Mouse (Mus musculus) heart, embryonic 14.5 days (tissue): ENCODE measurements around the gene Prdm12. TPM values are rescaled to one million over a fixed set of nuclear protein-coding genes. Genes with fewer than 3 reads are reported as not detected.

Experiments used
- ATAC-seq: fragments of 200-750 bp; cut with Nextera tagmentation; 2 replicates; pipeline ENCODE4 v1.8.0; 2017; ENCODE audit warnings: low read depth, moderate TSS enrichment; ENCODE audit not compliant: insufficient number of reproducible peaks, insufficient read depth, low FRiP score
- H3K27ac ChIP-seq, 2 experiments: fragments of 200-500 bp in 1 of 2; fragments of 300-500 bp in 1 of 2; sonication (generic) in 1 of 2; replicated peaks in 1 of 2; 2 replicates each; pipeline ENCODE4 v1.5.1; 2012 to 2014; ENCODE audit warnings: low read depth in 2 of 2, low read length in 2 of 2, control low read depth in 1 of 2, mild to moderate bottlenecking in 1 of 2, mixed read lengths in 1 of 2; ENCODE audit not compliant: control insufficient read depth in 1 of 2, insufficient read depth in 1 of 2
- H3K27me3 ChIP-seq: fragments of 300-500 bp; sonication (generic); 2 replicates; pipeline ENCODE4 v1.6.1; 2014; ENCODE audit warnings: mild to moderate bottlenecking, low read length, control low read depth; ENCODE audit not compliant: control insufficient read depth, insufficient read depth
- H3K36me3 ChIP-seq: fragments of 300-500 bp; sonication (generic); 2 replicates; pipeline ENCODE4 v1.6.1; 2014; ENCODE audit warnings: mild to moderate bottlenecking, control low read depth, low read length, mixed read lengths; ENCODE audit not compliant: control insufficient read depth, insufficient read depth
- H3K4me1 ChIP-seq, 2 experiments: fragments of 200-500 bp in 1 of 2; fragments of 300-500 bp in 1 of 2; sonication (generic) in 1 of 2; 2 replicates each; pipeline ENCODE4 v1.6.1; 2012 to 2014; ENCODE audit warnings: low read length in 2 of 2, control low read depth in 1 of 2, mixed read lengths in 1 of 2; ENCODE audit not compliant: control insufficient read depth in 2 of 2, insufficient read depth in 2 of 2
- H3K4me2 ChIP-seq: fragments of 300-500 bp; sonication (generic); 2 replicates; pipeline ENCODE4 v1.6.1; 2014; ENCODE audit warnings: mild to moderate bottlenecking, low read length
- H3K4me3 ChIP-seq, 2 experiments: fragments of 200-500 bp in 1 of 2; fragments of 300-500 bp in 1 of 2; sonication (generic) in 1 of 2; 2 replicates each; pipeline ENCODE4 v1.5.1; 2012 to 2014; ENCODE audit warnings: low read length in 2 of 2, mild to moderate bottlenecking in 2 of 2, control low read depth in 1 of 2, low read depth in 1 of 2, moderate library complexity in 1 of 2; ENCODE audit not compliant: control insufficient read depth in 1 of 2, insufficient read depth in 1 of 2
- H3K9ac ChIP-seq: fragments of 300-500 bp; sonication (generic); 2 replicates; pipeline ENCODE4 v1.6.1; 2014; ENCODE audit warnings: mild to moderate bottlenecking, low read length
- H3K9me3 ChIP-seq: fragments of 300-500 bp; sonication (generic); 2 replicates; pipeline ENCODE4 v1.6.1; 2016; ENCODE audit warnings: low read length, control low read depth; ENCODE audit not compliant: control insufficient read depth
- WGBS: fragments of 180-500 bp; shearing (Covaris S2); extraction: QIAGEN DNeasy Blood & Tissue Kit; methylation state at CpG from one replicate; pipeline ENCODE4 v1.1.7; 2014; 5-methylcytosine and 5-hydroxymethylcytosine counted together
- polyA plus RNA-seq: library from polyadenylated mRNA; unstranded; fragments of >200 nt; fragmentation: Nextera tagmentation; extraction: Ambion mirVana; gene quantifications from 2 replicates; pipeline ENCODE4 v1.2.1, GENCODE M21; 2014

Gene Prdm12
- not detected in 2 replicates for polyA plus RNA-seq

GRCm38 (mm10) chr2:31639901-31640608 lies at the start of gene Prdm12:
Prdm12 (plus strand) TSS chr2:31640037.
- Histone ChIP-seq H3K27ac (no peak within 1 kb of the TSS), H3K4me2 (no peak within 1 kb of the TSS), H3K36me3 (no peaks in the 10 kb centered on the region), H3K27me3 (peaks cover 100% of the 10 kb centered on the region), H3K4me3 (0 out of 4 replicates have a peak within 1 kb of the TSS, but pooled peaks of 1 of the 2 experiments have one; percentile 4), H3K4me1 (peaks cover 0 to 20% of the 10 kb centered on the region in 2 experiments; a peak in 3 of 4 replicates), H3K9me3 (no peaks in the 10 kb centered on the region), H3K9ac (no peak within 1 kb of the TSS)
- no peak for ATAC-seq
- WGBS, result 1% methylated on average over 41 of the region's 41 CpGs

GRCm38 (mm10) chr2:31591799-31592484 lies 47.9 kb upstream of the Prdm12 start:
- ATAC-seq, result no peak
- H3K4me1 ChIP-seq, result peaks cover 5 to 27% of the 10 kb centered on the region in 2 experiments; a peak in 2 of 4 replicates
- no peak overlapping the region for H3K4me3 ChIP-seq
- peaks cover 51% of the 10 kb centered on the region for H3K36me3 ChIP-seq
- H3K27ac ChIP-seq, result no peak overlapping the region
- H3K9me3 ChIP-seq, result no peaks in the 10 kb centered on the region
- 65% methylated on average over 9 of the region's 9 CpGs for WGBS
- no peaks in the 10 kb centered on the region for H3K27me3 ChIP-seq
- H3K9ac ChIP-seq, result no peak overlapping the region
- H3K4me2 ChIP-seq, result no peak overlapping the region

- Histone ChIP-seq H3K36me3 (peaks cover 98% of the 10 kb centered on the region), H3K9ac (no peak overlapping the region), H3K4me1 (0 out of 4 replicates have a peak, but pooled peaks cover 0 to 4% of the 10 kb centered on the region in 2 experiments), H3K4me3 (no peak overlapping the region), H3K4me2 (no peak overlapping the region), H3K27me3 (no peaks in the 10 kb centered on the region), H3K9me3 (no peaks in the 10 kb centered on the region), H3K27ac (no peak overlapping the region)
- WGBS, result 60% methylated on average over 1 of the region's 1 CpGs
- ATAC-seq, result no peak
Observed at GRCm38 (mm10) chr2:31607555-31607954, 32.3 kb upstream of the Prdm12 start.

- WGBS, result 51% methylated on average over 7 of the region's 7 CpGs
Observed at GRCm38 (mm10) chr2:31609859-31610261, 30.0 kb upstream of the Prdm12 start.

GRCm38 (mm10) chr2:31610922-31611321 lies 28.9 kb upstream of the Prdm12 start:
- Histone ChIP-seq H3K36me3 (peaks cover 100% of the 10 kb centered on the region), H3K27me3 (no peaks in the 10 kb centered on the region), H3K9ac (no peak overlapping the region), H3K4me3 (no peak overlapping the region), H3K4me1 (0 out of 4 replicates have a peak, but pooled peaks cover 0 to 4% of the 10 kb centered on the region in 2 experiments), H3K9me3 (no peaks in the 10 kb centered on the region), H3K27ac (no peak overlapping the region), H3K4me2 (no peak overlapping the region)
- ATAC-seq, result no peak
- 76% methylated on average over 4 of the region's 4 CpGs for WGBS

More at GRCm38 (mm10) chr2:31609859-31610261, 30.0 kb upstream of the Prdm12 start:
- no peak overlapping the region for H3K9ac ChIP-seq
- H3K27me3 ChIP-seq, result no peaks in the 10 kb centered on the region
- no peak for ATAC-seq
- 0 out of 4 replicates have a peak, but pooled peaks cover 0 to 4% of the 10 kb centered on the region in 2 experiments for H3K4me1 ChIP-seq
- no peak overlapping the region for H3K4me3 ChIP-seq
- H3K36me3 ChIP-seq, result peaks cover 100% of the 10 kb centered on the region
- no peaks in the 10 kb centered on the region for H3K9me3 ChIP-seq
- H3K4me2 ChIP-seq, result no peak overlapping the region
- no peak overlapping the region for H3K27ac ChIP-seq

- H3K9me3 ChIP-seq, result no peaks in the 10 kb centered on the region
- no peak overlapping the region for H3K4me3 ChIP-seq
- H3K36me3 ChIP-seq, result peaks cover 100% of the 10 kb centered on the region
- 0 out of 4 replicates have a peak, but pooled peaks cover 0 to 4% of the 10 kb centered on the region in 2 experiments for H3K4me1 ChIP-seq
- no peak overlapping the region for H3K27ac ChIP-seq
- no peak overlapping the region for H3K9ac ChIP-seq
- ATAC-seq, result no peak
- no peaks in the 10 kb centered on the region for H3K27me3 ChIP-seq
- no peak overlapping the region for H3K4me2 ChIP-seq
- WGBS, result 86% methylated on average over 8 of the region's 8 CpGs
Observed at GRCm38 (mm10) chr2:31611400-31611799, 28.4 kb upstream of the Prdm12 start.

- WGBS, result 66% methylated on average over 6 of the region's 6 CpGs
- H3K4me3 ChIP-seq, result no peak overlapping the region
- no peak overlapping the region for H3K4me2 ChIP-seq
Observed at GRCm38 (mm10) chr2:31612627-31613026, 27.2 kb upstream of the Prdm12 start.

More at GRCm38 (mm10) chr2:31612627-31613026, 27.2 kb upstream of the Prdm12 start:
- no peak overlapping the region for H3K9ac ChIP-seq
- no peak overlapping the region for H3K27ac ChIP-seq
- peaks cover 93% of the 10 kb centered on the region for H3K36me3 ChIP-seq
- H3K9me3 ChIP-seq, result no peaks in the 10 kb centered on the region
- ATAC-seq, result no peak
- H3K4me1 ChIP-seq, result 0 out of 4 replicates have a peak, but pooled peaks cover 0 to 4% of the 10 kb centered on the region in 2 experiments
- no peaks in the 10 kb centered on the region for H3K27me3 ChIP-seq
